Mouse (Mus musculus): ENCODE measurements around the gene Dnah12.

DNA sequence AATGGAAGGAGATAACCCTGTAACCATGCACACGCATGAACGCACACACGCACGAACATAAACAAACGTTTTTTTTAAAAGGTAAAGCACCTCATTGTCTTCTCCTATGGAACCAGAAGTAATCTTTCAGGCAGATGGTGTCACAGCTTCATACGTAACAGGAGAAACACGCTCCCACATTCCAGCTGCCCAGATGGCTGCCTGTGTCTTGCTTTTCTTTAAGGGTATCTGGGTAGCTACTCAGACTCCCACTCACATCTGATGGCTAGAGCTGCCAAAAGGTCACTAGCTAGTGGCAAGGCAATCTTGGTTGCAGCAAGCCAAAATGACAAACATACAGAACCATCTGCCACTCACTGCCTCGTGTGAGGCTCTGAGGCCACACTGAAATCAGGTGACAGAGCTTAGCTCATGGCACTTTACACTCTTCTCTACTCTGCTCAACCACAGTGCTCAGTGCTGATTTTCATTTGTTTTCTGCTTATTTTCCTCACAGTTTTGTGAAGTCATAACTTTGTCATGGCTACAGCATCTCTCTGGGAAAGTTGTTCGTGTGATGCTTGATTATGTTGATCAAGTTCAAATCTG is 220.7 kb downstream of the Dnah12 start:
- TF ChIP-seq POLR2A (IDR thresholded peaks at IDR 0.05; ENCODE audit: extremely low read depth, insufficient read depth, low read length) (no peak), CTCF (IDR thresholded peaks at IDR 0.05; ENCODE audit: extremely low read depth, insufficient read depth, low read length) (no peak)

All from cortical plate, adult 2 months (tissue).